Mouse (Mus musculus): ENCODE results near the gene Ubxn11. TPM values are rescaled to one million over a fixed set of nuclear protein-coding genes. Genes with fewer than 3 reads are reported as not detected.
"Not testable (repeated sequence)": the region's sequence is repeated elsewhere in the genome, so short reads cannot be mapped to it uniquely, and the experiment has no call there.

The Ubxn11 gene
- polyA plus RNA-seq, 1 experiment from 2014 or later: 6.2 TPM

DNA sequence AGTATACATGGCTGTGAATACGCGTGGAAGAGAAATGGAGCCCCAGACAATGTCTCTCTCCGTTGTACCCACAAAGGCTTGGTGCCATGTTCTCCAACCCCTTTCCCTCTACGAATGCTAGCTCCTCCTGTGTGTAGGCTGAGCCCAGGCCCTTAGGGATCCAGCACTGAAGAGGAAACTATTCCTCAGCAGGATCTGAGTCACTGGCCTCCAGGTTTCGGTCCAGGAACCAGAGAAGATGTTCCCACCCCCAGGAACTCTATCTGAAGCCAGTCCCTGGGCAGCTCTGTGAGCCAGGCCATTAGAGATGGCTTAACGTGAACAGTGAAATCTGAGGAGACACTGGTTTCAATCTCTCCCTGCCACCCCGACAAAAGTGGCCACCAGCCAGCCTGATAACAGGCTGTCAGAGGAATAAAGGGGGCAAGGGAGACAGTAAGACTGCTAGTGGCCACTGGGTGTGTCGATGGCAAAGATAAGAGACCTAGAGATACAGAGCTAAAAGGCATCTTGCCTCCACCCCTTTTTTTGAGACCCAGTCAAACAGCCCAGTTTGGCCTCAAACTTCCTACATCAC, 30.2 kb downstream of the Ubxn11 start:
- H3K36me3 ChIP-seq (ENCODE audit: poor library complexity, severe bottlenecking): peaks cover 31% of the 10 kb centered on the region
- peaks cover 13% of the 10 kb centered on the region for H3K4me1 ChIP-seq
- H3K4me2 ChIP-seq: no peak overlapping the region
- no peaks in the 10 kb centered on the region for H3K27me3 ChIP-seq
- no peak overlapping the region for H3K9ac ChIP-seq
- WGBS: 89% methylated on average over 8 of the region's 8 CpGs
- no peak overlapping the region for H3K27ac ChIP-seq
- ATAC-seq: no peak
- H3K4me3 ChIP-seq: no peak overlapping the region
- H3K9me3 ChIP-seq (replicated peaks): no peaks in the 10 kb centered on the region

DNA sequence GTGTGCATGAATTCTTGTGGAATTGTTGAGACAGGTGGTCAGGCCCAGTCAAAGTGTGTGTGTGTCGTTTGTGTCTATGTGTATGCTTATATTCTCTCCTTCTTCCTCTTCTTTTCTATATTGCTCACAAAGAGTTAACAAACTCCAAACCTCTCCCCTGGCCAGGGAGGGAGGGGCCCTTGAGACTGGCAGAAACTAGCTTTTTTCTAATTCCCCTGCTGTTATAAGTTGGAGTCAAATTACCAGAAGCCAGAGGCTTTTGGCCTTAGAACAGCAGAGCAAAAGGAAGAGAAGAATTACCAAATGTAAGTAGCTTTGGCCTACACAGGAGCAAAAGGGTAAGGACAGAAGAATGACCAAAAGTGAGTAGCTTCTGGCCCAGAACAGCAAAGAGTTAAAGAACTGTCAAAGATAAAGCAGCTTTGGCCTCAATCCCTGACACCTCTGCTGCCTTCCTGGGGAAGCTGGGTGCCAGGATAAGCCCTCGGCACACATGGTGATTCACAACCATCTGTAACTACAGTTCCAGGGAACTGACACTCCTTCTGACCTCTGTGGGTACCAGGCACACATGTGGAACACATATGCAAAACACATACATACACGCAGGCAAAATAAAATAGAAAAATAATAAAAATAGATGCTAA, 34.0 kb downstream of the Ubxn11 start:
- Histone ChIP-seq H3K36me3 (ENCODE audit: poor library complexity, severe bottlenecking) (peaks cover 24% of the 10 kb centered on the region), H3K27me3 (no peaks in the 10 kb centered on the region), H3K9me3 (replicated peaks) (no peaks in the 10 kb centered on the region), H3K4me1 (no peaks in the 10 kb centered on the region), H3K9ac (no peak overlapping the region), H3K4me3 (no peak overlapping the region), H3K27ac (no peak overlapping the region), H3K4me2 (no peak overlapping the region)
- no peak for ATAC-seq
- WGBS: 76% methylated on average over 3 of the region's 3 CpGs

DNA sequence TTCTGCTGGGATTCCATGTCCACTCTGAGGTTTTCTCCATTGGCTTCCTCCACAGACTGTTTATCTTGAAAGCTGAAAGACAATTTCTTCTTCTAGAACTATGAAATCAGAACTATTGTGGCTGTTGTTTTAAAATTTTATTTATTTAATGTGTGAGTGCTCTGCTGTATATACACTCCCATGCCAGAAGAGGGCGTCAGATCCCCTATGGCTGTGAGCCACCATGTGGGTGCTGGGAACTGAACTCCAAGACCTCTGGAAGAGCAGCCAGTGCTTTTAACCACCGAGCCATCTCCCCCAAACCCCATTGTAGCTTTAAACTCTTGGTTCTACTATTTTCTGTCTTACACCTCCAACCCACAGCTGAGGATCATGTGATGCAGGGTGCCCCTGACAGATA, 36.5 kb downstream of the Ubxn11 start:
- no peak overlapping the region for H3K4me2 ChIP-seq
- no peak for ATAC-seq
- peaks cover 18% of the 10 kb centered on the region for H3K36me3 ChIP-seq (ENCODE audit: poor library complexity, severe bottlenecking)
- no peak overlapping the region for H3K27ac ChIP-seq
- H3K27me3 ChIP-seq: no peaks in the 10 kb centered on the region
- WGBS: 87% methylated on average over 2 of the region's 2 CpGs
- H3K4me3 ChIP-seq: no peak overlapping the region
- H3K9ac ChIP-seq: no peak overlapping the region
- H3K4me1 ChIP-seq: no peaks in the 10 kb centered on the region
- no peaks in the 10 kb centered on the region for H3K9me3 ChIP-seq (replicated peaks)

DNA sequence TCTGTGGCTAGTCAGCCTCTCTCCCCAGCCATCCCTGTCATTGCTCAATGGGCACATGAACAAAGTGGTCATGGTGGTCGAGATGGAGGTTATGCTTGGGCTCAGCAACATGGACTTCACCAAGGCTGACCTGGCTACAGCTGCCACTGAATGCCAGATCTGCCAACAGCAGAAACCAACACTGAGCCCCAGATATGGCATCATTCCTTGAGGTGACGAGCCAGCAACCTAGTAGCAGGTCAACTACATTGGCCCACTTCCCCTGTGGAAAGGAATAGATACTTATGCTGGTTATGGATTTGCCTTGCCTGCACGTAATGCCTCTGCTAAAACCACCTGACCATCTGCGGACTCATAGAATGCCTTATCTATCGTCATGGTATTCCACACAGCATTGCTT, 41.9 kb downstream of the Ubxn11 start:
- not testable (repeated sequence) for H3K4me1 ChIP-seq; H3K9me3 ChIP-seq (replicated peaks); H3K4me2 ChIP-seq; H3K27ac ChIP-seq; ATAC-seq; H3K27me3 ChIP-seq; H3K4me3 ChIP-seq; H3K9ac ChIP-seq
- peaks cover 38% of the 10 kb centered on the region for H3K36me3 ChIP-seq (ENCODE audit: poor library complexity, severe bottlenecking)
- 95% methylated on average over 5 of the region's 5 CpGs for WGBS

DNA sequence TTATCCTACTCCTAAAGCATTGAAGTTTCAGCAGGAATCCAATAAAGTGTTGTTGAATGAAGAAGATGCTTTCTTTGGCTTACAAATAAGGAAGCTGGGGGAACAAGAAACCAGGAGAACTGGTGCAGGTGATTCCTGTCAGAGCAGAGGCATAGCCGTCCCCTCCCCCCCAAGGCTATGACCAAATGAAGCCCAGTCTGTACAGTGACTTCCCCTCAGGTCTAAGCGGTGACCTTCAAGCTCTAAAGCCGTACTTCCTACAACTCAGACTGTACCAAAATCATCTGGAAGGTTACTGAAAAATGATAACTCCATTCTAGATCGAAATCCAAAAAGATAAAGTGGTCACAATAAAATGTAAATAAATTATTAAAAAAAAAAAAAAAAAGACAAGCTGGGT, 47.0 kb downstream of the Ubxn11 start:
- no peaks in the 10 kb centered on the region for H3K4me1 ChIP-seq
- no peak overlapping the region for H3K27ac ChIP-seq
- no peaks in the 10 kb centered on the region for H3K9me3 ChIP-seq (replicated peaks)
- no peaks in the 10 kb centered on the region for H3K27me3 ChIP-seq
- no peak for ATAC-seq
- no peak overlapping the region for H3K4me2 ChIP-seq
- no peak overlapping the region for H3K4me3 ChIP-seq
- peaks cover 70% of the 10 kb centered on the region for H3K36me3 ChIP-seq (ENCODE audit: poor library complexity, severe bottlenecking)
- no peak overlapping the region for H3K9ac ChIP-seq
- 95% methylated on average over 4 of the region's 4 CpGs for WGBS

DNA sequence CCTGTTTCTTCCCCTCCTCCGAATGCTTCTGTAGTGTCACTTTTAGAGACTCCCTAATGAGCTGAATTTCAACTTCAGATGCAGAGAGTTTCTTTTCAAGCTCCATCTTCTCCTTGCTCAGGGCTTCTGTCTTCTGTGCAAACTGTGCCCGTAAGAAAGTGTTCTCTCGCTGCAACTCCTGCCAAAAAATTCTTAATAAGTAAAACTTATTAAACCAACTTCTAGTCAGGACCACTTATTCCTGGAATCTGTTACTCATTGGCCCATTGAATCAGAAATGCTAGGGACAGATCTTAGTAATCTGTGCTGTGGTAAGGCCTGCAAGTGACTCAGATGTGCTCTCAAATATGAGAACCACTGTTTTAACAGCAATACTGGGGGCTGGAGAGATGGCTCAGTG, 49.7 kb downstream of the Ubxn11 start:
- Histone ChIP-seq H3K9me3 (replicated peaks) (no peaks in the 10 kb centered on the region), H3K4me3 (no peak overlapping the region), H3K36me3 (ENCODE audit: poor library complexity, severe bottlenecking) (peaks cover 78% of the 10 kb centered on the region), H3K9ac (no peak overlapping the region), H3K4me1 (no peaks in the 10 kb centered on the region), H3K27me3 (no peaks in the 10 kb centered on the region), H3K27ac (no peak overlapping the region), H3K4me2 (no peak overlapping the region)
- WGBS: 91% methylated on average over 3 of the region's 3 CpGs
- no peak for ATAC-seq

DNA sequence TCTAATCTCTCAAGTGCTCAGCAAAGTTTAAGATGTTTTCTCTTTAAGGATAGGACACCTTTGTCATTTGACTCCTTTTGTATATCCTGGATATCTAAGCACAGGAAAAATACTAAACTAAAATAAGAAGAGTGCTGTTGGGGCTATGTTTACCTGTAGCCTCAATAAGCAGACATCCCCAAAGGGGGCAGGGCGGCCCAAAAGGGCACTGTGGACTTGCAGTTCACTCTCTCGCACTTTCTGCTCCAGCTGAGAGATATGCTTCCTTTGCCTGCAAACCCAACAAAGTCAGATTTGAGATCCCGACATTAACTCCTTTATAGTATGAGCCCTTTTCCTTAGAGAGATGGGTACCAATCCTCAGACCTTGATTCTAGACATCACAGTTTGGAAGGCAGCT, 51.3 kb downstream of the Ubxn11 start:
- peaks cover 63% of the 10 kb centered on the region for H3K36me3 ChIP-seq (ENCODE audit: poor library complexity, severe bottlenecking)
- ATAC-seq: no peak
- H3K27me3 ChIP-seq: no peaks in the 10 kb centered on the region
- no peak overlapping the region for H3K9ac ChIP-seq
- H3K27ac ChIP-seq: no peak overlapping the region
- no peaks in the 10 kb centered on the region for H3K4me1 ChIP-seq
- no peak overlapping the region for H3K4me2 ChIP-seq
- no peaks in the 10 kb centered on the region for H3K9me3 ChIP-seq (replicated peaks)
- WGBS: 96% methylated on average over 3 of the region's 3 CpGs
- no peak overlapping the region for H3K4me3 ChIP-seq

DNA sequence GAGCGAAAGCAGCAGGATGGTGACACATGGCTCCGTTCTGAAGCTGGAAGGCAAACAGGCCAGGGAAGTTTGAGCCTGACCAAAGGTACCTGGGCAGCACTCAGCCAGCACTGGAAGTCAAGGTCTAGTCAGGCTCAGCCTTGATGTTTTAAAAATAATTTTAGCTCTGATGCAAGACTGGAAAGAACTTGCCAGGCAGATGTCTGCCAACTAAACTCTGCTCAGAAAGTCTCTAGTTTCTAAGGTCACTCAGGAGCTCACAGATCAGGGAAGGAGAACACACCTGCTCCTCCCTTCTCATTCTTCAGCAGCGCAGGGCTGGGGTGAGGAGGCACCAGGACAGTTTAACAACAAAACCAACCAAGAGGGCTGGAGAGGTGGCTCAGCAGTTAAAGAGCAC, 52.0 kb downstream of the Ubxn11 start:
- no peak for ATAC-seq
- Histone ChIP-seq H3K9me3 (replicated peaks) (no peaks in the 10 kb centered on the region), H3K27me3 (no peaks in the 10 kb centered on the region), H3K4me1 (no peaks in the 10 kb centered on the region), H3K4me3 (no peak overlapping the region), H3K9ac (no peak overlapping the region), H3K27ac (no peak overlapping the region), H3K36me3 (ENCODE audit: poor library complexity, severe bottlenecking) (peaks cover 56% of the 10 kb centered on the region), H3K4me2 (no peak overlapping the region)
- WGBS: 86% methylated on average over 3 of the region's 3 CpGs

DNA sequence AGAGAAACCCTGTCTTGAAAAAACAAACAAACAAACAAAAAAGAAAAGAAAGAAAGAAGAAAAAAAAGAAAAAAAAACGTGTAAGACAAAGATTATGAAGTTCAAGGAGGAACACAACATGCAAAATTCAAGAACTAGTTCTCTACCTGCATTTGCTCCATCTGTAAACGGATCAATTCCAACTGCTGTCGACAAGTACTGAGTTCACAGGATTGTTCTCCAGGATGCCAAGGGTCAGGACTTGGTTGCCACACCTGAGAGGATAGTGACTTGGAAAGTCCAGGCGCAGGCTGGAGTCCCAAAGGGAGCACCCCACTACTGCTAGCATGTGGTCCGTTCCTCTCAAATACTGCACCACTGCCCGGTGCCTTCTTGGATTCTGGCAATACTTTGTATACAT, 53.2 kb downstream of the Ubxn11 start:
- no peaks in the 10 kb centered on the region for H3K27me3 ChIP-seq
- H3K36me3 ChIP-seq (ENCODE audit: poor library complexity, severe bottlenecking): peaks cover 49% of the 10 kb centered on the region
- no peak for ATAC-seq
- H3K9me3 ChIP-seq (replicated peaks): no peaks in the 10 kb centered on the region
- no peak overlapping the region for H3K4me3 ChIP-seq
- H3K4me2 ChIP-seq: no peak overlapping the region
- 90% methylated on average over 6 of the region's 6 CpGs for WGBS
- no peak overlapping the region for H3K27ac ChIP-seq
- H3K9ac ChIP-seq: no peak overlapping the region
- no peaks in the 10 kb centered on the region for H3K4me1 ChIP-seq

DNA sequence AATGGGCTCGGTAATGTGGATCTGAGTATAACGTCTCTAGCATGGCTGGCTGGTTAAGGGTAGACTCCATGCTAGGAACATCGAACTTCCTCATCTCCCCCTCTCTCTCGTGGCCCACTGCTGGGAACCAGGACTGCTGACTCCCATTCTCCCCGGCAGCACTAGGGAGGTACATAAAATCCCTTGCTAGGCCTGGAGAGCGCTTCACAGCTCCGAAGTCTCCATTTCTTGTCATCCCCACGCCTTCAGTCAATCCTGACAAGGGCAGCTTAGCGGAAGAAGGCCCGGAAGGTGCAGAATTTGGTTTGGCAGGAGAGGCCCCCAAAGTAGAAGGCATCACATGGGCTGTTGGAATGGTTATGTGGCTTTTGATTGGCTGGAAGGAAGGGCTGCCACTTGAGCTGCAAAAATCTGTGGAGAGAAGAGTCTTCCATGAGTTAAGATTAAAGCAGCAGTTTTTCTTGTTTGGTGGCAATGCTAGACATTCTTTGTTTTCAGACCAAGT, 53.6 kb downstream of the Ubxn11 start:
- no peak for ATAC-seq
- no peak overlapping the region for H3K9ac ChIP-seq
- WGBS: 95% methylated on average over 10 of the region's 10 CpGs
- peaks cover 45% of the 10 kb centered on the region for H3K36me3 ChIP-seq (ENCODE audit: poor library complexity, severe bottlenecking)
- H3K9me3 ChIP-seq (replicated peaks): no peaks in the 10 kb centered on the region
- no peaks in the 10 kb centered on the region for H3K27me3 ChIP-seq
- H3K27ac ChIP-seq: no peak overlapping the region
- no peaks in the 10 kb centered on the region for H3K4me1 ChIP-seq
- H3K4me3 ChIP-seq: no peak overlapping the region
- no peak overlapping the region for H3K4me2 ChIP-seq

DNA sequence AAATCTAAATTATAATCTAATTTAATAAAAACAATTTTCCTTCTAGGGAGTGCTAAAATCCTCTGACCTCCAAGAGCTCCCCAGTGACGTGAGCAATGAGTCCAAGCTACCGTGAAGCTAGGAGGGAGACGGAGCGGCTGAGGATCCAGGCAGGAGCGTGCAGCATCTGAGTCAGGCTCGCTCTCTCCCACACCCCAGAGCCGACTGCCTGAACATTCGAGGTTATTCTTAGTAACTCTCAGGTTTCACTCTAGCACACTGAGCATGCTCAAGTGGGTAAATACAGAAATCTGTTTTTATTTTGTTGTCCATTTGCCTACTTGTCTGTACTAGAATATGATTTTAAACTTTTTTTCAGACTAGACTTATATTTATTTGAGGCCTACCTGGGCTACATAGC, 54.4 kb downstream of the Ubxn11 start:
- no peaks in the 10 kb centered on the region for H3K27me3 ChIP-seq
- 85% methylated on average over 8 of the region's 8 CpGs for WGBS
- H3K4me3 ChIP-seq: no peak overlapping the region
- no peak overlapping the region for H3K9ac ChIP-seq
- H3K27ac ChIP-seq: no peak overlapping the region
- no peak overlapping the region for H3K4me2 ChIP-seq
- H3K9me3 ChIP-seq (replicated peaks): no peaks in the 10 kb centered on the region
- H3K4me1 ChIP-seq: no peaks in the 10 kb centered on the region
- no peak for ATAC-seq
- H3K36me3 ChIP-seq (ENCODE audit: poor library complexity, severe bottlenecking): peaks cover 38% of the 10 kb centered on the region

DNA sequence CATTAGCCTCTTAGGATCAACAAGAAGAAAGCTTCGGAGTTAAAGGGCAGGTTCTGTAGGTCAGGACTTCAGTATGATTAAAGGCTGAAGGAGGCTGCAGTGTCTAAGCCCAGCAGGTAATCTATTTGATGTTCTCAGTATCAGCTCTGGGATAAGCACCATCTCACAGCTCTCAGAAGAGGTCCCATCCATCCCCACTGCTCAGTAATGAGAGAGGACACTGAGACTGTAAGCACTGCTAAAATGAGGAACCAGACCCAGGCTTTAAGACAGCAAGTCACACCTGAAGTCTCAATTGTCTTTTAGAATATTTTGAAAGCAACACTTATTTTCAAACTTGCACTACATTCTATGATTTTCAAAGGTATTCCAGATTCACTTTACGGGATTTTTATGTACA, 55.2 kb downstream of the Ubxn11 start:
- H3K4me2 ChIP-seq: no peak overlapping the region
- no peaks in the 10 kb centered on the region for H3K27me3 ChIP-seq
- no peak overlapping the region for H3K4me3 ChIP-seq
- H3K9me3 ChIP-seq (replicated peaks): no peaks in the 10 kb centered on the region
- WGBS: 87% methylated on average over 2 of the region's 2 CpGs
- ATAC-seq: no peak
- H3K9ac ChIP-seq: no peak overlapping the region
- peaks cover 34% of the 10 kb centered on the region for H3K36me3 ChIP-seq (ENCODE audit: poor library complexity, severe bottlenecking)
- no peak overlapping the region for H3K27ac ChIP-seq
- no peaks in the 10 kb centered on the region for H3K4me1 ChIP-seq

DNA sequence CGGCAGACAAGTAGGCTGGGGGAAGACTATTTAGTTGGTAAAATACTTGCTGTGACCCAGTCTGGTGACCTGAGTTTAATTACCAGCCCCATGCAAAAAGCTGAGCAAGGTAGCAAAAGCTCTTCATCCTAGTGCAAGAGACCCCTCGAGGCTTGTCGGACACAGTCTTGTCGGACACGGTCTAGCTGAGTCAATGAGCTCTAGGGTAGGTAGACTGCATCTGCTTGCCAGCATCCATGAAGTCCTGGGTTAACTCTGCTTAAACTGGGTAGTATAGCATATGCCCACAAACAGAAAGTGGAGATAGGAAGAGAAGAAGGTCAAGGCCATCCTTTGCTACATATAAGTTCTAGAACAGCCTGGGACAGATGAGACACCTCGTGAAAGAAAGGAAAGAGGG, 56.4 kb downstream of the Ubxn11 start:
- no peaks in the 10 kb centered on the region for H3K27me3 ChIP-seq
- no peak overlapping the region for H3K9ac ChIP-seq
- H3K9me3 ChIP-seq (replicated peaks): no peaks in the 10 kb centered on the region
- peaks cover 23% of the 10 kb centered on the region for H3K36me3 ChIP-seq (ENCODE audit: poor library complexity, severe bottlenecking)
- no peaks in the 10 kb centered on the region for H3K4me1 ChIP-seq
- H3K4me3 ChIP-seq: no peak overlapping the region
- ATAC-seq: no peak
- no peak overlapping the region for H3K27ac ChIP-seq
- no peak overlapping the region for H3K4me2 ChIP-seq
- 85% methylated on average over 6 of the region's 6 CpGs for WGBS

All from forebrain, embryonic 13.5 days (tissue).